Mouse (Mus musculus): ENCODE measurements around the gene Inhbc.
A peak's percentile ranks its signal among the peaks of the same experiment; 100 is the strongest.
"Not testable (repeated sequence)": the region's sequence is repeated elsewhere in the genome, so short reads cannot be mapped to it uniquely, and the experiment has no call there.

The Inhbc gene

GRCm38 (mm10) chr10:127326017-127326801 lies 44.0 kb downstream of the Inhbc start:
- peak; percentile 41 for DNase-seq

- no peak for DNase-seq
Observed at GRCm38 (mm10) chr10:127325454-127326016, 44.7 kb downstream of the Inhbc start.

DNA sequence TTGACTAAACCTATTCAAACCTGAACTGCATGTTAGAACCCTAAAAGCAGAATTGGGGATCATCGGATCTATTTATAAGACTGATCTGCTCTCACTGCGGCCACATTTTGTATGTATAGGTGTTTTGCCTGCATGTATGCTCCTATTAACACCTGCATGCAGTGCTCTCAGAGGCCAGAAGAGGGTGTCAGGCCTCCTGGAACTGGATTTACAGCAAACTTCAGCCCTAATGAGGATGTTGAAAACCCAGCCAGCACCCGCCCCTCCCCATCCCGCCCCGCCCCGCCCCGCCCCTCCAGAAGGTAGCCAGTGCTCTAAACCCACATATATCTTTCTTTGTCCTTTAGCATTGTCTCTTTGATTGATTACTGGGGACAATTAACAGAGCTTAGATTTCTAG lies 45.7 kb downstream of the Inhbc start:
- DNase-seq: peak; percentile 61

DNA sequence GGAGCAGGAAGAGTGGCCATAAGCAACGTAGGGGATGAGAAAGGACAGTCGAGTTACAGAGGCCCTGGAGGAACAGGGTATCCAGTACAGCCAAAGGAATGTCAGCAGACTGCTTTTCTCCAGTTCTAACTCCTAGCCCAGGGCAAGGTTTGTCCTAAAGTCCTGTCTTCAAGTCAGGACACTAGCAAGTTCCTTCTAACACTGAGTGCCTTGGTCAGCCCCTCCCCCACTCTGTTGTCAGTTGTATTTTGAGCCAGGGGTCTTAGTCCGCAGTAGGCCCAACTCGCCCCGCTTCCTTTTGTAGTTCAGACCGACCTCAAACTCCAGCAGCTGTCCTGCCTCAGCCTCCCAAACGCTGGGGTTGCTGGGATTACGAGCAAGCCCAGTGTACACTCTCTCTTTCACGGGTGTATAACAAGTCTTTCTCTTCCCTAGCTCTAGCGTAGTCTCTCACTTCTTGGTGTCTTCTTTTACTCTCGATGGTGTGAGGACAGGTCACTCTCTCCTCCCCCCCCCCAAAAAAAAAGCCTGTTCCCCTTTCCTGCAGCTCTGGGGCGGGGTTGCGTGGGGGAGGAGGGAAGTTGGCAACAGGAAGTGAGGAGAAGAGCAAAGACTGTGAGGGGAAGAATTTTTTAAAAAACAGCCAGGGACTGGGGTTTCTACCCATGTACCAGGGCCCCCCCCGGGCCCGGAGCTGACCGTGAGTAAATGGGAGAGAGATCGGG lies 46.9 kb downstream of the Inhbc start:
- DNase-seq: no peak

- no peak for DNase-seq
Observed at GRCm38 (mm10) chr10:127322669-127323068, 47.6 kb downstream of the Inhbc start.

GRCm38 (mm10) chr10:127322178-127322577 lies 48.1 kb downstream of the Inhbc start:
- no peak for DNase-seq

- DNase-seq: no peak
Observed at GRCm38 (mm10) chr10:127321621-127322020, 48.6 kb downstream of the Inhbc start, which contains the start of gene Arhgap9. Gene Arhgap9, plus strand, starts transcription at chr10:127321964.

- DNase-seq: no peak
Observed at GRCm38 (mm10) chr10:127319969-127320368, 50.3 kb downstream of the Inhbc start.

DNA sequence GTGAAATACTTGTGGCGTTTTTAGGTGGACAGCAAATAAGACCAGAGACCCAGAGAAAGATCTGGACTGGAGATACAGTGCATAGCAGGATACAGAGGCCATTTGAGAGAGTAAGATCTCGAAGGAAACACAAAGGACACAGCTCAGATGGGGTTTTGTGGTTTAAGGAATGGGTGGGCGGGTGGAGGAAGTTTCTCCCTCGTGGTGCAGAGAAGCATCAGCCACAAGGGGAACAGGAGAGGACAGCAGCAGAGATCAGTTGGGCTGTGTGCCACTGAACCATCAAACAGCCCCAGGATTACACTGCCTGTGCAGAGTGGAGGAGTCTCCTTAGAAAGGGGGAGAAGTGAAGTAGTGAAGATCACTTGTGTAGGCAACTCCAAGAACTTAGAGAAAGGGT lies 52.2 kb downstream of the Inhbc start:
- DNase-seq: no peak

DNA sequence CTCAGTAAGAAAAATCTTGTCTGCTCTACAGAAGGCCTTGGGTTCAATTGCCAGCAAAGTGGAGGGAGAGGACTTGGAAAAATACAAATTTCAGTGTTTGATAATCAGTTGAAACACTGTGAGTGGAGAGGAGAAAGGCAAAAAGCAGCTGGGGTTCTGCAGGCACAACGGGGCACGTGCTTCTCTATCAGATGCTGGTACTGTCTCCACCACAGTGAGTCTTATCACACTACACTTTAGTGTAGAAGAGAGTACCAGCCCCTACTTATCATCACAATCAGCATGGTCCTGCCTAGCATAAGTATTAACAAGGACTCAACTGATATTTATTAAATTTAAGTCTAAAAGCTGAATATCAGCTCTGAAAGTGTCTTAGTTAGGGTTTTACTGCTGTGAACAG lies 53.0 kb downstream of the Inhbc start:
- no peak for DNase-seq

DNA sequence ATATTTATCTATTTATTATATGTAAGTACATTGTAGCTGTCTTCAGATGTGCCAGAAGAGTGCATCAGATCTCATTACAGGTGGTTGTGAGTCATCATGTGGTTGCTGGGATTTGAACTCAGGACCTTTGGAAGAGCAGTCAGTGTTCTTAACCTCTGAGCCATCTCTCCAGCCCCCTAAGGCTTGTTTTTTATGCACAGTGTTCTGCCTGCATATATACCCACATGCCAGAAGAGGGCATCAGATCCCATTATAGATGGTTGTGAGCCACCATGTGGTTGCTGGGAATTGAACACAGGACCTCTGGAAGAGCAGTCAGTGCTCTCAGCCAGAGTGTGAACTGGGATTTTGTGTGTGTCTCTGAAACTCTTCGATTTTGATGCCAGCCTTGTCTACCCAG lies 55.3 kb downstream of the Inhbc start:
- DNase-seq: not testable (repeated sequence)

GRCm38 (mm10) chr10:127313516-127313915 lies 56.7 kb downstream of the Inhbc start:
- DNase-seq: not testable (repeated sequence)

GRCm38 (mm10) chr10:127312858-127313257 lies 57.4 kb downstream of the Inhbc start:
- DNase-seq: no peak

GRCm38 (mm10) chr10:127312356-127312676 lies 57.9 kb downstream of the Inhbc start:
- peak; percentile 86 for DNase-seq

GRCm38 (mm10) chr10:127311476-127312355 lies 58.5 kb downstream of the Inhbc start, which contains the start of gene Mars:
Gene Mars, minus strand, starts transcription at chr10:127311786.
- peak; percentile 96 for DNase-seq

DNA sequence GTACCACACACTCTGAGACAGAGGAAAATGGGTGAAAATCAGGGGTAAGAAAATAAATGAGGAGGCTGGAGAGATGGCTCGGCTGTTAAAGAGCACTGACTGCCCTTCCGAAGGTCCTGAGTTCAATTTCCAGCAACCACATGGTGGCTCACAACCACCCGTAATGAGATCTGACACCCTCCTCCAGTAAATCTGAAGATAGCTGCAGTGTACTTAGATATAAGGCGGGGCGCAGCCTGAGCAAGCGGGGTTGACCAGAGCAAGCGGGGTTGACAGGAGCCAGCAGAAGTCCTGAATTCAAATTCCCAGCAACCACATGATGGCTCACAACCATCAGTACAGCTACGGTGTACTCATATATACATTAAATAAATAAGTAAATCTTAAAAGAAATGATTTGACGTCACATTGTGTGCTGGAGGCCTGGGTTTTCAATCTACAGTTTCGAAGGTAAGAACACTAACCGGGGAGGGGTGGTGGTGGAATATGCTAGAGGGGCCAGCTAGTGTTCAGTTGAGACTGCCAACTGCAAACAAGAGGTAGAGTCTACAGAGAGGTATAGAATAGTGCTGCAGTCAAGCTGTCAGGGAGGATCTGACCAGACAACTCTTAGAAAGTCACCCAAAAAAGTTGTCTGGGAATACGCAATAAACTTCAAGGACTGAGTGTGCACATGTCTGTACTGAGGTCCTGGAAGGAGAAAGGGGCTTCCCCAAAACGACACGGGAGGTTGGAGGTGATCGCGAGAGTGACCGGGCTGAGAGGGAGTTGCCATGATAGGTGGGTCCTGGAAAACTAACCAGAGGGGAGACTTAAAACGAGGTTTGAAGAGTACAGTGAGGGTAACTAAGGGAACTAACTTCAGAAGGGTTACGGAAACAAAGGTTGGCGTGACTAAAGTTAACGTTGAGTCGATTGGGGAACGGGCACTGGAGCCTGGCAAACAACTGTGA lies 59.4 kb downstream of the Inhbc start:
- DNase-seq: no peak

DNA sequence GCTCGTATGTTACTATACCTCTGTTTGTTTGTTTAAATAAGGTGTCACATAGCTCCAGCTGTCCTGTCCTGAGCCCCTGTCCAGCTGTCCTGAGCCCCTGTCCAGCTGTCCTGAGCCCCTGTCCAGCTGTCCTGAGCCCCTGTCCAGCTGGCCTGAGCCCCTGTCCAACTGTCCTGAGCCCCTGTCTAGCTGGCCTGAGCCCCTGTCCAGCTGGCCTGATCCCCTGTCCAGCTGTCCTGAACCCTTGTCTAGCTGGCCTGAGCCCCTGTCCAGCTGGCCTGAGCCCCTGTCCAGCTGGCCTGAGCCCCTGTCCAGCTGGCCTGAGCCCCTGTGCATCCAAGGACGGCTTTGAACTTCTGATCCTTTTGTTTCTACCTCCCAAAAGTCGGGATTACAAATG lies 61.1 kb downstream of the Inhbc start:
- DNase-seq: not testable (repeated sequence)

Measured in kidney, postnatal 14 days (tissue).